Mouse (Mus musculus) lung, adult 2 months (tissue): ENCODE results near the gene Ehmt2.

Experiments
- CTCF ChIP-seq: fragments of 200-500 bp; IDR thresholded peaks from 2 replicates; pipeline ENCODE4 v1.5.1; 2011; ENCODE audit warnings: mild to moderate bottlenecking, low read length, control low read depth; ENCODE audit not compliant: insufficient read depth
- POLR2A ChIP-seq: fragments of 200-500 bp; IDR thresholded peaks from 2 replicates; pipeline ENCODE4 v1.6.1; 2011; ENCODE audit warnings: low read depth, mild to moderate bottlenecking, control low read depth, low read length, borderline replicate concordance; ENCODE audit errors: extremely low read depth

GRCm38 (mm10) chr17:34944362-34944761, 46.1 kb downstream of the Ehmt2 start:
- TF ChIP-seq POLR2A = no peak
- TF ChIP-seq CTCF = no peak
